Mouse (Mus musculus) small intestine, adult 2 months (tissue): ENCODE results near the gene Csdc2. TPM values are rescaled to one million over a fixed set of nuclear protein-coding genes. Genes with fewer than 3 reads are reported as not detected.

Source experiments
- H3K27ac ChIP-seq: fragments of 200-500 bp; 2 replicates; pipeline ENCODE4 v1.5.1; 2012; ENCODE audit warnings: low read depth, low read length, control low read depth, inconsistent platforms; ENCODE audit not compliant: insufficient read depth
- H3K27me3 ChIP-seq: fragments of 200-500 bp; 2 replicates; pipeline ENCODE4 v1.6.1; 2012; ENCODE audit warnings: mild to moderate bottlenecking, moderate library complexity, low read length, inconsistent platforms; ENCODE audit not compliant: control insufficient read depth, insufficient read depth
- H3K36me3 ChIP-seq: fragments of 200-500 bp; 2 replicates; pipeline ENCODE4 v1.6.1; 2012; ENCODE audit warnings: mild to moderate bottlenecking, low read length, control low read depth, inconsistent platforms; ENCODE audit not compliant: control insufficient read depth, insufficient read depth
- H3K4me1 ChIP-seq: fragments of 200-500 bp; 2 replicates; pipeline ENCODE4 v1.6.1; 2012; ENCODE audit warnings: low read length, inconsistent platforms, mixed read lengths; ENCODE audit not compliant: control insufficient read depth, insufficient read depth, insufficient read length
- H3K4me3 ChIP-seq: fragments of 200-500 bp; 2 replicates; pipeline ENCODE4 v1.5.1; 2012; ENCODE audit warnings: low read depth, mild to moderate bottlenecking, control low read depth, inconsistent platforms, low read length, moderate library complexity
- CTCF ChIP-seq: fragments of 200-500 bp; IDR thresholded peaks from 2 replicates; pipeline ENCODE4 v1.5.1; 2012; ENCODE audit warnings: low read depth, mild to moderate bottlenecking, control low read depth, inconsistent platforms, low read length, moderate library complexity, mixed read lengths; ENCODE audit not compliant: insufficient replicate concordance, insufficient read length; ENCODE audit errors: extremely low read depth
- POLR2A ChIP-seq: fragments of 200-500 bp; IDR thresholded peaks from 2 replicates; pipeline ENCODE4 v1.6.1; 2012; ENCODE audit warnings: low read depth, mild to moderate bottlenecking, control low read depth, inconsistent platforms, low read length, moderate library complexity
- WGBS: fragments of 180-500 bp; shearing (Covaris S2); methylation state at CpG from one replicate; pipeline ENCODE4 v1.1.7; 2018; 5-methylcytosine and 5-hydroxymethylcytosine counted together
- polyA plus RNA-seq: library from polyadenylated mRNA; depleted of rRNA; stranded (reverse); fragments of >200 nt; gene quantifications from 2 replicates; pipeline ENCODE4 v1.2.3, GENCODE M21; 2012

Csdc2 gene
- polyA plus RNA-seq, 1 experiment, result 1.3 TPM

DNA sequence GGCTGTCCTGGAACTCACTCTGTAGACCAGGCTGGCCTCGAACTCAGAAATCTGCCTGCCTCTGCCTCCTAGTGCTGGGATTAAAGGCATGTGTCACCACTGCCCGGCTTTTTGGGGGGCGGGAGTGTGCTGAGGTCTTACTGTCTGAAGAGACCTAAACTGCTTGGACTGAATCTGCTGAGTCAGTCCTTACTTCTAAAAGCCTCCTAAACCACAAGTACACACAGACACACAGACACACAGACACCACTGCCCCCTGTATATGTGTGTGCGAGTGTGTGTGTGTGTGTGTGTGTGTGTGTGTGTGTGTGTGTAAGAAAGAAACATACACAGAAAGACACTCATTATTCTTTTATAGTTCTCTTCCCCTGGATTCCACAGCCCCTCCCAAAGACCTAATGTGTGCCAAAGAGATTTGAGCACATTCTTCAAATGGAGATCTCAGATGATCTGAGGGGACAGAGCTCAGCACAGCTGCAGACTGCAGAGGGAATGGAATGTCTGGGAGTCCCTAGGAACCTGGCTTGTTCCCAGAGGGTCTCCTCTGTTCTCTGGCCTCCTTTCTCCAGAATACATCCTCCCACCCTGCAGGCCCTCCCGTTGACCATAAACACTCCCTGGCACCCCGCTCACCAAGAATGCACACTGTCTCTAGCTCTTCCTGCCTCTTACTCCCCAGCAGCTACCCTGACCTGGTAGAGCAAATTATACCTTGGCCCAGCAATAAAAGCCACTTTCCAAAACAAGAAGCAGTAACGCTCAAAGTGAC is 506 bp upstream of the Csdc2 start:
- H3K27me3 ChIP-seq, result peaks cover 9% of the 10 kb centered on the region
- peak overlapping the region; percentile 43; the same call in 1 of the 2 replicates for H3K4me3 ChIP-seq
- no peaks in the 10 kb centered on the region; the same call in 1 of the 2 replicates for H3K4me1 ChIP-seq
- WGBS, result 59% methylated on average over 7 of the region's 7 CpGs
- no peaks in the 10 kb centered on the region for H3K36me3 ChIP-seq
- H3K27ac ChIP-seq, result no peak overlapping the region
- TF ChIP-seq CTCF (no peak), POLR2A (no peak)

DNA sequence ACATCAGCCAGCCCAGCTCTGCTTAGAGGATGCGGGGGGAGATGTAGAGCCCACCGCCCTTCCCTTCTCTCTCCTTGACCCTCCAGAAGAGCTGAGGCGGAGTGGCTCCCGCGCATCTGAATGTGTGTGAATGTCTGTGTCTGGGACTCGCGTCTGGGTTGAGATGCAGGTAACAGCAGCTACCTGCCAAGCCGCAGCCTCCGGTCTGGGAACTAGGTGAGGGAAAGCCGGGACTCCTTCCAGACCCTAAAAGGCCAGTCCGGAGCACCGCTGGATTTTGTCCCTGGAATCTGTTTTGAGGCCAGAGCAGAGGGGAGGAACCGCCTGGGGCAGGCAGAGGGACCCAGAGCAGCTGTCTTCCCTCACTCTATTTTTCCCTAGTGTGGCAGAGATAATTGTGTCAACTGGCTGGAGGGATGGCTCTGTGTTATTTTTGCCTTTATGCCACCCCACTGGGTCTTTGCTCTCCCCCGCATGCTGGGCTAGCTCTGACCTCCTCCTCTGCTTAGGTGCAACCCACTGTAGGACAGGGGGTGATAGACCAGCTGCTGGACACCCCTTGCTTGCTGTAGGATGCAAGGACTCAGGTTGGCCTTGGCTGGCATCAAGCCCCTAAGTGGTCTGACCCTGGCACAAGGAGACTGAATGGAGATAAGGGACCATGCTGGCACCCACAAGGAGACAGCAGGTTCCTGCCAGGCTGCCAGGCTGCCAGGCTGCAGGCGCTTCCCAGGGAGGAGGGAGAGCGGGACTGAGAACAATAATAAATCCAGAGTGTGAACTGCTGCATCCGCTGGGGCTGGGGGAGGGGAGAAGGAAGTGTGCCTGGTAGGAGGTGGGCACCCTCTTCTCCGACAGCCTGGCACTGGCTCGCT is 776 bp downstream of the Csdc2 start:
- H3K36me3 ChIP-seq, result no peaks in the 10 kb centered on the region
- 19% methylated on average over 19 of the region's 19 CpGs for WGBS
- H3K27ac ChIP-seq, result no peak overlapping the region
- peaks cover 9% of the 10 kb centered on the region for H3K27me3 ChIP-seq
- peak overlapping the region; percentile 43 for H3K4me3 ChIP-seq
- no peaks in the 10 kb centered on the region; the same call in 1 of the 2 replicates for H3K4me1 ChIP-seq
- TF ChIP-seq CTCF (no peak), POLR2A (no peak)

DNA sequence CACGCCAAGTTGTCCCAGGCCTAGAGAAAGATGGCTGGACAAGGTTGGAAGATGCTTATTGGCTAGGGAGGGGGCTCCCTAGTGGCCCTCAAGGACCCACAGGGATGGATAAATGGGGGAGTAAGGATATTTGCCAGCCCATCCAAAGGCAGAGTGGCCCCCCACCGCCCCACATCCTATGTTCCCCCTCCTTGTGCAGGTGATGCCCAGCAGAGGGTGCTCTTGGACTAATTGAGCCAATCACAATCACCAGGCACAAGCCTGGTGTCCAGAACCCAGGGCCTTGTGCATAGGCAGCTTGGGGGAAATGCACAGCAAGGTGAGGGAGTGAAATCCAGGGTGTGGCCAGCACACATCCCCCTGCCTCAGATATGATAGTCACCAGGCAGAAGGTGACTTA is 1.7 kb downstream of the Csdc2 start:
- WGBS, result 43% methylated on average over 2 of the region's 2 CpGs
- H3K27me3 ChIP-seq, result peaks cover 5% of the 10 kb centered on the region
- H3K4me1 ChIP-seq, result no peaks in the 10 kb centered on the region
- H3K36me3 ChIP-seq, result no peaks in the 10 kb centered on the region
- H3K27ac ChIP-seq, result no peak overlapping the region
- TF ChIP-seq POLR2A (no peak), CTCF (peak; percentile 53; the same call in 1 of the 2 replicates)
- H3K4me3 ChIP-seq, result no peak overlapping the region

DNA sequence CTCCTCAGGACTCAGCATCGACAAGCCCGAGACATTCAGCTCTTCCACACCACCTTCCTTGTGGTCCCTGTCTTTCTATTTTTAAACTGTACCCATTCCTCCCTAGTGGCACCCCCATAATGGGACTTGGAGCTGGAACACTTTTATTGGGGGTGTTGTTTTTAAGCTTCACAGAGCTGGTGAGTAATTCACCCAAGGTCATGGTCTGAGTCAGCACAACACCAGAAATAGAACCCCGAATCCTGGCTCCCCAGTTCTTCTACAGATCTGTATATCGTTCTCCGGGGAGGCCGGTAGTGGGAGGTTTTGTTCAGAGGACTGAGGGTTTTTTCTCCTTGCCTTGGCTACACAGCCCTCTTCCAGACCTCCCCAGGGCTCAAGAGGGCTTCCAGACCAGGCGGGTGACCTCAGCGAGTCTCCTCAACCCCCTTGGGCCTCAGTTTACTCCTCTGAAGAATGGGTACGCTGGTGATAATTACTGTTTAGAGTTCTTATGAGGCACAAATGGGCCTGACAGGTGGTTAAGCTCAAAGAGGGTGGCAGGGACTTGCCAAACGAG is 2.7 kb downstream of the Csdc2 start:
- no peak for TF ChIP-seq CTCF
- TF ChIP-seq POLR2A, result no peak
- 80% methylated on average over 10 of the region's 10 CpGs for WGBS
- Histone ChIP-seq H3K27ac (no peak overlapping the region), H3K27me3 (peaks cover 5% of the 10 kb centered on the region), H3K4me3 (no peak overlapping the region), H3K4me1 (no peaks in the 10 kb centered on the region), H3K36me3 (no peaks in the 10 kb centered on the region)

DNA sequence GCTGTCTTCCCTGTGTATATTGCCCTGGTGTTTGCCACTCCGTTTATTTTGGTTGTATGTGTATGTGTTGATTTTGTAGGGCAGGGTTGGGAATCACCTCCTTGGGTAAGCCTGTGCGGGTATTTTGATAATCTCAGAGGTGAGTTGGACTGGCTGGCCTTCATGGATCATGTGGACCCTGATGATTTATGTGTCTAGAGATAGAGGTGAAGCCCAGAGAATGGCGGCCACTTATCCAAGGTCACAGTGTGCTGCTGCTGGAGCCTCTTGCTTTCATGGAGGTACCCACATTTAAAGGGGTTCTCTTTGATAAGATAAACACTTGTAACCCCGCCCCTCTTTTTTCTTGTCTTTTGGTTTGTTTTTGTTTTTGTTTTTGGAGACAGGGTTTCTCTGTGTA is 3.2 kb downstream of the Csdc2 start:
- Histone ChIP-seq H3K36me3 (no peaks in the 10 kb centered on the region), H3K4me1 (no peaks in the 10 kb centered on the region), H3K4me3 (no peak overlapping the region), H3K27ac (no peak overlapping the region), H3K27me3 (peaks cover 5% of the 10 kb centered on the region)
- 56% methylated on average over 4 of the region's 4 CpGs for WGBS
- TF ChIP-seq CTCF, result no peak
- no peak for TF ChIP-seq POLR2A

DNA sequence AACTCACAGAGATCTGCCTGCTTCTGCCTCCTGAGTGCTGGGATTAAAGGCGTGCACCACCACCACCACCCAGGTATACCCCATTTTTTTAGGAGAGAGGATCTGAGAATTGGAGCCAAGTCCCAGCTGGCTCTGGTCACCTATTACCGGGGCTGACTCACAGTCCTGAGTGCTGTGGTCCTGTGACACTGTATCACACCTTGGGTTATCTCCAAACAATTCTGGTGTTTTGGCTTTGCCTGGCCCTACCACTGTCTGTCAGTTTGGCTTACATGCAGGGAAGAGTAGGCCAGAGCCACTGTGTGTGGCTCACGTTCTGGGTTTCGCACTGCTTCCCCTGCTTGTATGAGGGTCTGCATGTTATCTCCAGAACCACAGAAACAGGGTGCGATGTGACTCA is 3.7 kb downstream of the Csdc2 start:
- no peak for TF ChIP-seq CTCF
- TF ChIP-seq POLR2A, result no peak
- WGBS, result 85% methylated on average over 5 of the region's 5 CpGs
- H3K27ac ChIP-seq, result no peak overlapping the region

More for the DNA sequence above, 3.7 kb downstream of the Csdc2 start:
- H3K4me3 ChIP-seq, result no peak overlapping the region
- H3K36me3 ChIP-seq, result no peaks in the 10 kb centered on the region
- peaks cover 5% of the 10 kb centered on the region for H3K27me3 ChIP-seq
- H3K4me1 ChIP-seq, result no peaks in the 10 kb centered on the region
